Mouse (Mus musculus) spleen, postnatal 36 days (tissue): ENCODE measurements around the gene Vmn1r130.
"Not testable (repeated sequence)": the region's sequence is repeated elsewhere in the genome, so short reads cannot be mapped to it uniquely, and the experiment has no call there.

Experiments
- DNase-seq, 2 experiments: peaks; one replicate each; pipeline ENCODE4 v3.0.0; 2022; ENCODE audit warnings: low spot score in 2 of 2, mixed read lengths in 1 of 2

The Vmn1r130 gene

GRCm38 (mm10) chr7:21511480-21511879 lies at the start of gene Vmn1r130:
Vmn1r130 (plus strand) TSS chr7:21511780.
- DNase-seq: not testable (repeated sequence)

GRCm38 (mm10) chr7:21545990-21546389 lies 34.4 kb downstream of the Vmn1r130 start, which contains the start of gene Vmn1r131:
Vmn1r131 (minus strand) TSS chr7:21546090.
- not testable (repeated sequence) for DNase-seq
